Mouse (Mus musculus) frontal cortex, postnatal 36 days (tissue): ENCODE results near the gene Tmem132d.

ENCODE experiments used
- DNase-seq, 2 experiments: peaks; one replicate each; pipeline ENCODE4 v3.0.0; 2022; ENCODE audit warnings: low spot score in 2 of 2

The Tmem132d gene

DNA sequence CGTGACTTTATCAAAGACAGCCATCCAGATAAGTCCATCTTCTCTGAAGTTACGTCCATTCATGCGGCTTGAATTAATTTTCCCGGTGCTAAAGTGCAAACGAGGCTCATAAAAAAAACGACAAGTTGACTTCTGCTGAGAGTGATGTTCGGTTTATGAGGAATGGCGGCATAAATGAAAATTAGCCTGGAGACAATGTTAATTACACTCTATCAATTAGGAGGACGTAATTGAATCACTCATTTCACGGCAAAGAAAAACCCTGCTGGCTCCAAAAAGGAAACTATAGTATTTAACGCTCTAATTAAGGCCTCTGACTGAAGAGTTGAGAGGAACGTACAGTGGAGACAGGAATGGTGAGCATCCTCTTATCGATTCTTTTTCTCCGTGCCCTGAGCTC, 503.2 kb downstream of the Tmem132d start:
- no peak for DNase-seq

DNA sequence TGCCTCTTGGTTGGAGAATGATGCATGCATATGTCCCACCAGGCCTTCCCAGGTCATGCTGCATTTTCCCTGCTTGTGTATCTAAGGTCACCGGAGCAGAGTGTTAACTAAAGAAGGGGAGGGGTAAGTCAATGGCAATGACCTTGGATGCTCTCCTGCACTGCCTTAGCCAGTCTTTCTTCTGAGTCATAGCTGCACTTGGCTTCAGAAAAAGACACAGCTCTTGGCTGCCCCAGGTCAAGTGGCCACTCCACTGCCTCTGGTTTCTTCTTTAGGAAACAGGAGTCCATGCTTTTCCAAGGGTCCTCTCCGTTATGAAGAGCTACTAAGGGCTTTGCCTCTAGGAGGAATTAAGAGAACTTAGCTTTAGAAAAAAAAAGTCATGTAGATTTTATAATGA, 506.2 kb downstream of the Tmem132d start:
- DNase-seq = no peak

DNA sequence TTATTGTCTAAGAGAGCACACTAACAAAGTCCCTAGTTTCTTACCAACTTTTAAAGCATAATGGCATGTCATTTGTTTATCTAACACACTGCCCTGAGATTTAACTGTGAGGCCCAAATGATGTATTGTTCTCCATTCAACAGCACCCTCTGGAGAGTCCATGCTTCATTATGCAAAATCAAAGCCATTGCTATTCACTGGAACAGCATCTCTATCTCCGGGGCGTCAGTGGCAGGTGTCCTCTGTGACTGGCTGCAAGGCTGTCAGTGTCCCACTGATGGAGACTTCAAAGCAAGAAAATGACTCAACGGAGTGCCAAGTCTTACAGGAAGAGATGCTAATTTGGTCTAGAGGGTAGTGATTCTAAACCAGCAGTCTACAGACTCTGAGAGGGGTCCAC, 508.8 kb downstream of the Tmem132d start:
- no peak for DNase-seq

DNA sequence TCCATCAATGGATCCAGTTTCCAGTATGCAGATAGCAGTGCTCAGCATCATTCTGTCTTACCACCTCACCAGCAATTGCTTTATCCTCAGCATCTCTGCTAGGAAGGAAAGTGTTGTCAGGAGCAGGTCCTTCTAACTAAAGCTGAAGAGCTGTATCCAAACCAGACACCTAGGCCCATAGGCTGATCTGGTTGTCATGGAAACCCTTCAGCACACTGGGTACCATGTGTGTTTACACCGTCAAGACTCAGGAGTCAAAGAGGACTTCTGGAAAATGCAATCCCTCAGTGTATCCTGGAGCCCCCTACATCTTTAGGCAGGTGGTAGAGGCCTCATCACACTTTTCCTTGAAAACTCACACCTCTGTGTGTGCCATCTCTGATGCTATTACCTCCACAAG, 513.7 kb downstream of the Tmem132d start:
- no peak for DNase-seq

DNA sequence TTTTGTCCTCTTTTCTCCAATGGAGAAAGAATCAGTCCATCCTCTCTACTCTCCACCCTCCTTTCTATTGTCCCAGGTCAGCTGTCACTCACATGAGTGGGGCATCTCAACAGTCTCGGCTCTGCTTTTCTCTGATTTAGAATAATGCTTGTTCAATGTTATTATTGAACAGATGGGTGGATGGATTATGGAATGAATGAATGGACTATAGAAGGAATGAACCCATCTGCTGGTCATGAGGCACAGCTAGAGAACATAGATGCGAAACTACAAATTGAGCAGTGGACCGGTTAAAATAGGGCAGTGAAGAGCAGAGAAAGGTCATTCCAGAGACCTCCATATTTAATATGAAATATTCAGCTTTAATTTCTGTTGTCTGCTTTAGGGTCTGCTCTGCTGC, 514.5 kb downstream of the Tmem132d start:
- no peak for DNase-seq

DNA sequence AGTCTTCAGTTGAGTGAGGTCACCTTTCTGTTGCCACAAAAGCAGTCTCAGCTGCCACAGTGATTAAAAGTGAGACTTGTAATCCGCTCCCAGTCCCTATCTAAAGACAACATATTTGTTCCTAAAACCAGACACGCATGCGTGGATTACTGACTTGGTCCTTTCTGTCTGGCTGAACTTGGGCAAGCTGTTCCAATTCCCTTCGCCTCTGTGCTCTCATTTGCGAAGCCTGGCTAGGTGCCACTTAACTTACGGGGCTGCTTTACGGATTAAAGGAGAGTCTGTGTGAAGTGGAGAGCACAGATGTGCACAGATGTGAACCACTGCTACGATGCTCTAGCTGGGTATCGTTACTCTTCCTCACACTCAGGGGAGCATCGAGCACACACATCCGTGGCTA, 518.7 kb downstream of the Tmem132d start:
- no peak for DNase-seq

DNA sequence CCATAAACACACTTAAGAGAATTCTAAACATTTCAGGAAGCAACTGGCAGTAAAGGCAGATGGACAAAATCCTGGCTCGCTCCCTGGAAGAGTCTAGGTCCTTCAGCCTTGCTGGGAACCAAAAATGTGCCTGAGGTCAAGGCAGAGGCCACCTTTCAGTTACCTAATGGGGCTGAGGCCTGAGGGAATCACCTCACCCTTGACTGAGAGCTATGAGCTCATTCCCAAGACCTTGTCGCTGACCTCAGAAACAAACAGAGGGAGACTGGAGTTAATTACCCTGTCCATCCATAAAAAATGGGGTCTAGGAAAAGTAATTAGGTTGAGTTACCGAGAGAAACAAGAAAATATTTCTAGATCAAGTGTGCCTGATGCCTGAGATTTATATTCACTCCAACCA, 521.3 kb downstream of the Tmem132d start:
- DNase-seq = no peak

DNA sequence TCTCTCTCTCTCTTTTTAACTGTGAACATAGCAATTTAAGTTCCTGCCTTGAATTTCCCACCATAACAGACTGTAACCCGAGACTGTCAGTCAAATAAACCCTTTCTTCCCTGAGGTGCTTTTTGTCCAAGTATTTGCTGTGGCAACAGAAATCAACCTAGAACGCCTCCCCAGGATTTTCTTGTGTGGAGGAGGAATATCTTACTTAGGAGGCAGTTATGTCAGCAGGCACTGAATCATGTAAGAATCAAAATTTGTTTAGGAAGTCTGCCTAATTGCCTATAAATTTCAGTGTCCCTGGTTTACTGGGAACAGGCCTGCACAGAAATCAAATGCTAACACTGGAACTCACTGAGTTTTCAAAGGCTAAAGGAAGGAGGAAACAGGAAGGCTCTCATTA, 522.5 kb downstream of the Tmem132d start:
- no peak for DNase-seq

DNA sequence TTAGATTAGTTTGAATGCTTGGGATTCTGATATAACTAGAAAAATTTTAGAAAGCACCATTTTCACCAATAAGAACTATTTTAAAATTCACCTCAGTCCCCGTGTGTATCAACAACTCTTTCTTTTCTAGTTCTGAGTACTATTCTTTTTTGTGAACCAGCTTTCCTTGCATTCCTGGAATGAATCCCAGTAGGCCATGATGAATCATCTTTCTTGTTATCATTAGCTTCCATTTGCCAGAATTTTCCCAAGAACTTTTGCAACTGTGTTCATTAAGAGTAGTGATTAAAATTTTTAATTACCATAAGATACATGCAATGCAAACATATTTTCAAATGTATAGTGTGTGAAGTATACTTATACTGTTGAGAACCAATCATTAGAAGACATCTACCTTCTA, 537.7 kb downstream of the Tmem132d start:
- DNase-seq = no peak

DNA sequence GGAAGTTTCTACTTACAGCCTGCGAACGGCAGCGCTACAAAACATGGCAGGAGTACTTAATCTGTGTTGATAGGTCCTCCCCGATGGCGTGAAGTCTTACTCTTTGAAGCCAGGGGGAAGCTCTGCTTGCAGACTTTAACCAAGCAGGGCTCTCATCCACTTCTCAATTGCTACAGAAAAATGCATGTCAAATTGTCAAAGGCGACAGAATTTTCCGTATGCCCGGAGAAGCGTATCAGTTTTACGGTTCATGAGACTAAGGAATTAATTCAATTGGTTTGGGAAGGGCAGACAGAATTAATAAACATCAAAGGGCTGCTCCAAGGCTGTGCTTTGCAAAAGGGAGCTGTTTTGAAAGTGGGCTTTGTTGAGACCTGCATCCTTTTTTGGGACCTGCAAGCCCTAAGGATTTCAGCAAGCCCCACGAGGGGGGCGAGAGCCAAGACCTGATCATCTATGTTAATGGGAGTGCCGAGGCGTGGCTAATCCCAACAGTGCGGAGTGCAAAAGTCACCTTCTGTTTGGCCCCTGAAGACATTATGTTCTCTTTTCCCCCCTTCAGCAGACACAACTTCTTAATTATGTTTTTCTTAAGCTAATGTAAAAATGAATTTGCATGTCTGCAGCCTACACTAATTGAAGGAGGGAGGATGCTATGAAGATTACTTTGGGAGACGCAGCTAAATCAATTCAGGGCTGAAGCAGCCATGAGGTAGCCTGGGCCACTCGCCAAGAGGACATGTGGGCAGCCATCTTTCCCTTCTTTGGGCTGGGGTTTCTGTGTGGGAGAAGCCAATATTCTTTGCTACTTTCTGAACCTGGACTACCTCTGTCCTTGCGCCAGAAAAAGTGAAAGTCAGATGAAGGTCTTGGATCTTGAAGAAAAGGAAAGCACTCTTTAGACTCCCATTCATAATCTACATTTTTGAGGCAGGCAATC, 547.0 kb downstream of the Tmem132d start:
- DNase-seq = no peak

DNA sequence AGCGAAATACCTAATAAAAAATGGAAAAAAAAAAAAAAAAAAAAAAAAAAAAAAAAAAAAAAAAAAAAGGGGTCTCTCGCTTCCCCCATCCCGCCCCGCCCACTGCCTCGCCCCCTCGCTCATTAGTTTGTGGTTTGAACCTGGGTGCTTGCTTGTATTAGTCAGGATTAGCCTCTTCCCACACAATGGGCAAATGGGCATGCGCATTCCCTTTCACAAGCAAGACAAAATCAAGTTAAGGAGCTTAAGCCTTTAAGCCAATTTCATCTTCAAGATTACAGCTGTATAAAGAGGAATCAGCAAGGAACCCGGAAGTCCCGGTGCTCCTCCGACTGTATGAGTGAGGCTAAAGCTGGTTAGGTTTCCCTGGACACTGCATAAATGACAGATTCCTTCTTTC, 549.9 kb downstream of the Tmem132d start:
- no peak for DNase-seq

DNA sequence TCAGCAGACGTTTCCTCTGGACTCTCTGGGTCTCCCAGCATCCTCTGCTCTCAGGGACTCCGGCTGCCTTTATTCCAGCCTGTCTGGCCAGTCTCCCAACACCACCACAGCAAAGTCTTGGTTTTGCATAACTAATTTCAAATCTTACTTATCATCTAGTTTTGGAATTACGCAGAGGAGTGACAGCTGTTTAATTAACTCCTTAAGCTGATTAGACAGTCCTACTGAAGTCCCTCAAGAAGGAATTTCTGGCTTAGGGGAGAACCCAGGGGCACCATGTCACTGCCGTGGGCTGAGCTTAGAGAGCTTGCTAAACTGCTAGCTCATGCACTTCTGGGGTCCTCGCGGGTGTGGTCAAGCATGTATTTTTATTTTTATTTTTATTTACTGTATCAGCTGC, 558.4 kb downstream of the Tmem132d start:
- DNase-seq = no peak

DNA sequence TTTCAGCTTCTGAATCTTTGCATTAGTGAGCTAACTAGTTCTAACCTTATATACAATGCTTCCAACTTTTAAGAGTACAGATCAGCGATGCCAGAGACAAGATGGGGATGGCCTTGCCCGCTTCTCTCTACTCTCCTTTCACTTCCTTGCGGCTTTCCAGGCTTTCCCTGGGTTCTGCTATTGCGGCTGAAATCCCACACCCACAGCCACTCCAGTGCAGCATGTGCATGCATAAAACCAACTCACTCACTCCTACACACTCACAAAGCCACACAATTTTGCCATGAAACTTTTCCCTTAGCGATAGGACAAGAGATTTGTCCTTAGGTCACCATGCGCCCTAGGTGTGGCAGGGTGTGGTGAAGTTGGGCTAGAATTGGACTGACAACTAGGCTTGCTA, 567.7 kb downstream of the Tmem132d start:
- peak; percentile 24 to 29 for DNase-seq

DNA sequence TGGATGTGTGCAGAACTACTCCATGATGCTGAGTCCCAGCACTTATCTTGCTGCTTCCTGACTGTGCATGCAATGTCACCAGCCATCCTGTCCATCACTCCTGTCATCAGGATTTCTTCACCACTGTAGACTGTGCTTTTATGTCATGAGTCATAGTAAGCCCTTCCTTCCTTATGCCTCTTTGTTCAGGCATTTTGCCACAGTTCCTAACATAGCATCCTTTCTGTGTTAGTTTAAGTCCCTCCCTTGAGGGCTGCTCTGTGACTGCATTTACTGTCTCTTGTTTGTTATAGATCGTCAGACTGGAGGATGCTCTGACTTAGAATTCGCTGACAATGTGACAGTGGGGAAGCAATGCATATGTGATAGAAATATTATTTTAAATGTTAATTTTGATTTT, 573.2 kb downstream of the Tmem132d start:
- DNase-seq = no peak

DNA sequence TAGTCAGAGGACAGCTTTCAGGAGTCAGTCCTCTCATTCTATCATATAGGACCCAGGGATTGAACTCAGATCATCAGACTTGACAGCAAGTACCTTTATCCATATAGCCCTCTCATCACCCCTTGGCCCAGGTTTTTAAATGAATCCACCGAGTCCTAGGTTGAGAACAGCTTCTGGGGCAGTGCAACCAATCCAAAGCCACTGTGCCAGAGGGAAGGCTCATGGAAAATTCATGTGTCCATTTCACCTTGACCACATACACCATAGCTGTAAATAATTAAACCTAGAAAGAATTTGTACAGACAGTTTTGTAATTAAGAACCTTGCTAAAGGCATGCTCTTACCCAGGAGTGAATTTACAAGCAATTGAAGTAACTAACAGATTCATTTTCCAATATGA, 580.6 kb downstream of the Tmem132d start:
- no peak for DNase-seq

DNA sequence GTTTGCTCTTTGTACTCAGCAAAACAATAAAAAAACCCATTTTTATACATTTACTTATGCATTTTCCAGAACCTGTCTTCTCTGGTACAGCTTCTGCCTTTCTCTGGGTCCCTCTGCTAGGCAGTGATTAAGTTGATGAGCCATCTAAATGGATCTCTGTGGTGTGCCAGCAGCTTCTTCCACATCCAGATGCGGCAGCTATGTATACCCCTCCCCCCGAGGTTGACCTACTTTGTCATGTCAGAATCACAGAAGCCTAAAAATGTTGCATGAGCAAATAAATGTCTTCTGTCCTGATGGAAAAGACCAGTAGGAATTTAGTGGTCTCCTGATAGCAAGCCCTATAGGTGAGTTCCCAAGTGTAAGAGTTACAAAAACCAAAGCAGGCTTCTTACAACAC, 601.1 kb downstream of the Tmem132d start:
- DNase-seq = peak in 1 of 2 experiments; percentile 23

DNA sequence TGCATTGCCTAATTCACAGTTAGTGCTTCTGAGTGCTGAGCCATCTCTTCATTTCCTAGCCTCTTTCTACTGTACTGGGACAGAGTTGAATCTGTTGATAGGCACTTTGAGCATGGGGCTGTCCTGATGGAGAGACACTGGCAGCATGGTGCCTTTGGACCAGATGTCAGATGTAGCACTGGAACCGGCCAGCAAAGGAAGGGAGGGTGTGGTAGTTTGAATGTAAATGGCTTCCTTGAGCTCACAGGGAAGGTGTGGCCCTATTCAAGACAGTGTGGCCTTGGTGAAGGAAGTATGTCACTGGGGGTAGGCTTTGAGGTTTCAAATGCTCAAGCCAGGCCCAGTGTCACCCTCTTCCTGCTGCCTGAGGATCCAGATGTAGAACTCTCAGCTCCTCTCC, 602.0 kb downstream of the Tmem132d start:
- no peak for DNase-seq

DNA sequence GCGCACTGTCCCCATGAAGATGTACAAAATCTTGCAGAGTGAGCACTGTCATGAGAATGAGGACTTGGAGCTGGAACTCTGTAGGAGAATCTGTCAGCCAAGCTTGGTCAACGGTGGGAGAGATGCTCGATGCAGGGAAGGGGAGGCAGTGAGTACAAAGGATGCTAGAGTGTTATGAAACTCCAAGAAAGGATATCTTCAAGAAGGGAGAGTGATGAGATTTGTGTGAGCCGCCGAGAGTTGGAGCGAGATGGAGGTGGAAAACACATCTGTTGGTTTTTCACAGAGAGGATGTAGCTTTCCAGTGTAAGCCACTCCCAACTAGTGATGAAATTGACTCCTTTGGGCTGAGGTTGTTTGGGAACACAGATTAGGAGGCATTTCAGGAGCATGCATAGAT, 604.1 kb downstream of the Tmem132d start:
- peak in 1 of 2 experiments; percentile 53 for DNase-seq

DNA sequence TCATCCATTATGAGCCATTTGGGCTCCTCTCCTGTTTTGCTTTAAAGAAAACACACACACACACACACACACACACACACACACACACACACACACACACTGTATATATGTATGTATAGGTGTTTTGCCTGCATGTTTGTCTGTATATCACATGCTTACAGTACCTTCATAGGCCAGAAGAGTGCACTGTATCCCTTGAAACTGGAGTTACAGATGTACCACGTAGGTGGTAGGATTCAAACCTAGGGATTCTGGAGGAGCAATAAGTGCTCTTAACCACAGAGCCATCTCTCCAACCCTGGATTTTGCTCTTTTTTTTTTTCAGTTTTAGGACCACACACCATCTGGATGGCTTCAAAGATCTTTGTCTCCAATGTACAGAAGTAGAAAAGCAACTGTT, 610.9 kb downstream of the Tmem132d start:
- peak in 1 of 2 experiments; percentile 40 for DNase-seq

DNA sequence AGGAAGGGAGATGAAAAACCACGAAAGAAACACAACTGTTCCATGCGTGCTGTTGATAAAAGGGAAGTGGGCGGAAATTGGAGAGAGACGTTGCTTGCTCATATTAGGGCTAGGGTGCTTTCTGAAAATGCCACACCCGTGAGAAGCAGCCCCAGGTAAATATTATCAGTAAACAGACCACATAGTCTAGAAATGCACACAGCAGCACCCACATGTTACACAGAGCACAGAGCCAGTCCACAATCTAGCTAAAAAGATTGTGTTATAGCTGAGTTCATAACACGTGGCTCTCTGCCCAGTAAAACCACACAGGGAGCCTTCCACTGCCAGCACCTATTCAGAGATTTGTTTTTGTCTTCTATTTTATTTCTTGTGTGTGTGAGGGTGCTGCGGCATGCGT, 617.6 kb downstream of the Tmem132d start:
- no peak for DNase-seq

DNA sequence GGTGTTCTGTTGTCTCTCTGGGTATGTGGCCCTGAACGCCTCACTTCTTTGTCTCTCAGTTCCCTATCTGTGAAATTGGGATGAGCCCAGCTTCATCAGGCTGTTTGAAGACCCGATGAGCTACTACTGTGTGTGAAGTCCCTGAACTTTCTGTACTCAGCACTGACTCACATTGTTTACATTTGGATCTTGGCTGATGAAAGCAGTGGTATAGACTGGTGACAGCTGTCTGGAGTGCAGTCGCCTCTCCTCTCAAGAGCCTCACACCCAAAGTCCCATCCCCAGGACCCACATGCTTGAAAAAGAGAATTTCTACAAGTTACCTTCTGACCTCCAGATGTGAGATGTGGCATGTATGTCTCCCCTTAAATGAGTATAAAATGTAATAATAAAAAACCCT, 625.5 kb downstream of the Tmem132d start:
- DNase-seq = no peak

DNA sequence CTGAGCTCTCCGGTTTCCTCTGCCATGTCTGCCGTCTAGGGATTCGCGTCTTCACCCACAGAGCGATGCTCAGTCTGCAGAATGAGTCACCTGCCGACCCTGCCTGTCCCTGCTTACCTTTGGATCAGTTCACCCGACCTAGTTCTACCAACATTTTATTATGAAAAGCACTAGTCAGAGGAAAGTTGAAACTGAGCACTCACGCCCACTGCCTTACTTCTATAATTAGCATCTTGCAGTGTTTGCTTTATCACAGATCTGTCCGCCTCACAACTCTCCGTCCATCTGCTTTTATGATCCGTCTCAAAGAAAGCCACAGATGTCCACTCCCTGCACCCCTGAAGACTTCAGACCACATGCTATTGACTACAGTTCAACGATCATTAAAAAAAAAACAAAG, 626.0 kb downstream of the Tmem132d start:
- DNase-seq = peak in 1 of 2 experiments; percentile 31

DNA sequence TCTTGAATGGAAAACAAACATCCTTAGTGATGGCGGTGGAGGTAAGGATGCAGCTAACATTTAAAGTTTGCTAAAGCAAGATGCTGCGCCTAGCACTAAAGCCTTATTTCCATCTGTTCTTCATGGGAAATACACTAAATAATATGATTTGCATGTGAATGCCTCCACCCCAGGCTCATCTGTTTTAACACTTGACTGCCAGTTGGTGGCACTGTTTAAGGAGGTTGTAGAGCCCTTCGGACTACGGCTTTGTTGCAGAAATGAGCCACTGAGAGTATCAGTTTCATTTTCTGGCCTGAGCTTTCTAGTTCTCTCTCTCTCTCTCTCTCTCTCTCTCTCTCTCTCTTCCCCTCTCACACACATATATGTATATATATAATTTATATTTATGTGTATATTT, 632.0 kb downstream of the Tmem132d start:
- DNase-seq = no peak

DNA sequence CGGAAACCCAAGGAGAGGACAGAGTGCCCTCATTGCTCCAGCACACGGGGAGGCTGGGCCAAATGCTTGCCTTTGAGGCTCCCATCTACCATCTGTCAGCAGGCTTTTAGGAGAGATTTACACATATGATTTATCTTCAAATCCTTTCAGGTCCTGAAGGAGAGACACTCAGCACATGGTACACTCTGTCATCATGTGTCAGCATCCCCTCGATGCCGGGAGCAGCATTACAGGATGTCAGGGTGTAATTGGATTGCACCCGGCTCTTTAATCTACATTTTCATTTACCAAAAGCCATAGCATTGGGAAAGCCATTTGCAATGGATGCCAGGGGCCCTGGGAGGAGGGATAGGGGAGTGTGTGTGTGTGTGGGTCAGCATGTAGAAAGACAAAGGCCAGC, 651.7 kb downstream of the Tmem132d start:
- DNase-seq = no peak
